Mouse (Mus musculus): ENCODE data around the gene Lpp.

GRCm38 (mm10) chr16:24641003-24641797, 247.9 kb downstream of the Lpp start:
- no peak for TF ChIP-seq CTCF (IDR thresholded peaks at IDR 0.05; ENCODE audit: low read depth)
- no peak for TF ChIP-seq EP300 (IDR thresholded peaks at IDR 0.05; ENCODE audit: low read depth)

Measured in liver, postnatal 0 days (tissue).